Mouse (Mus musculus) heart, adult 2 months (tissue): ENCODE data around the gene Fcmr.

Experiments
- CTCF ChIP-seq: fragments of 200-600 bp; IDR thresholded peaks from 2 replicates; pipeline ENCODE4 v1.8.1; 2022; ENCODE audit warnings: antibody characterized with exemption, mild to moderate bottlenecking, moderate library complexity
- POLR2A ChIP-seq: fragments of 200-500 bp; IDR thresholded peaks from 2 replicates; pipeline ENCODE4 v1.6.1; 2011; ENCODE audit warnings: mild to moderate bottlenecking, low read depth, low read length, control low read depth; ENCODE audit not compliant: insufficient read depth

DNA sequence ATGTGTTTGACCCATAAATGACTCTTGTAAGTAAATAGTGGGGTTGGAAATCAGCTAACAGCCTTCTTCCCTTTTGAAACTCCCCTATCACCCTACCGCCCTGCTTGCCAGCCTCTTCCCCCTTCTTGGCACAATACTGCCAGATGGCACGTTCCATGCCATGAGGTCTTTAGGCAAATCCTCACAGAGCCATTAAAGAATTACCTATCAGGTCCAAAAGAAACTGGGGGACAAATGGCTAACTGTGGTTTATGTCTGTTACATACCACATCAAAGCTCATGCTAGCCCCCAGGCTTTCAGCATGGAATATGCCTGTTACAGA, 44.4 kb upstream of the Fcmr start:
- TF ChIP-seq CTCF, result no peak
- TF ChIP-seq POLR2A, result no peak
